Mouse (Mus musculus) erythroblast, embryonic 14.5 days (primary cell): ENCODE results near the gene Heatr9. TPM values are rescaled to one million over a fixed set of nuclear protein-coding genes. Genes with fewer than 3 reads are reported as not detected.
A peak's percentile ranks its signal among the peaks of the same experiment; 100 is the strongest.

Experiments used
- H3K27me3 ChIP-seq: 2 replicates; pipeline ENCODE4 v1.6.1; 2012; ENCODE audit warnings: inconsistent platforms; ENCODE audit not compliant: control insufficient read depth
- H3K36me3 ChIP-seq: 2 replicates; pipeline ENCODE4 v1.6.1; 2012; ENCODE audit warnings: mild to moderate bottlenecking, inconsistent platforms; ENCODE audit not compliant: control insufficient read depth
- H3K4me1 ChIP-seq: 2 replicates; pipeline ENCODE4 v1.6.1; 2012; ENCODE audit warnings: inconsistent platforms; ENCODE audit not compliant: control insufficient read depth
- H3K4me3 ChIP-seq: replicated peaks from 2 replicates; pipeline ENCODE3; 2012; ENCODE audit warnings: moderate library complexity, mild to moderate bottlenecking, inconsistent platforms
- H3K9me3 ChIP-seq: 2 replicates; pipeline ENCODE4 v1.6.1; 2012; ENCODE audit warnings: low read length, inconsistent platforms, mixed read lengths; ENCODE audit not compliant: control insufficient read depth
- GATA1 ChIP-seq: IDR thresholded peaks from 2 replicates; pipeline ENCODE4 v1.6.1; 2012; ENCODE audit warnings: low read length, inconsistent platforms, mixed read lengths
- TAL1 ChIP-seq: IDR thresholded peaks from 3 replicates; pipeline ENCODE4 v1.6.1; 2012; ENCODE audit warnings: low read length, inconsistent platforms, mixed read lengths
- polyA plus RNA-seq: library from polyadenylated mRNA; stranded (reverse); fragments of >175 nt; gene quantifications from 2 replicates; pipeline ENCODE4 v1.2.3, GENCODE M21; 2012

Gene Heatr9
- polyA plus RNA-seq, 1 experiment = not detected

- Histone ChIP-seq H3K4me3 (no peak overlapping the region), H3K4me1 (no peaks in the 10 kb centered on the region), H3K27me3 (no peaks in the 10 kb centered on the region), H3K9me3 (no peaks in the 10 kb centered on the region), H3K36me3 (peaks cover 77% of the 10 kb centered on the region)
- no peak for TF ChIP-seq GATA1
- no peak for TF ChIP-seq TAL1
These were observed 30.5 kb downstream of the Heatr9 start for GRCm38 (mm10) chr11:83491488-83491887.

GRCm38 (mm10) chr11:83473235-83474016, 48.5 kb downstream of the Heatr9 start:
- Histone ChIP-seq H3K4me1 (peaks cover 24% of the 10 kb centered on the region), H3K36me3 (peaks cover 31% of the 10 kb centered on the region), H3K4me3 (peak overlapping the region; percentile 98), H3K27me3 (peaks cover 10% of the 10 kb centered on the region), H3K9me3 (no peaks in the 10 kb centered on the region)
- no peak for TF ChIP-seq TAL1
- TF ChIP-seq GATA1 = no peak

- Histone ChIP-seq H3K4me1 (peaks cover 24% of the 10 kb centered on the region), H3K27me3 (peaks cover 14% of the 10 kb centered on the region), H3K4me3 (peak within 1 kb of the TSS; percentile 98), H3K36me3 (peaks cover 25% of the 10 kb centered on the region), H3K9me3 (no peaks in the 10 kb centered on the region)
- TF ChIP-seq TAL1 (no peak), GATA1 (no peak)
These were observed 49.4 kb downstream of the Heatr9 start, which contains the start of gene Taf15 for GRCm38 (mm10) chr11:83472324-83473234. Gene Taf15 (plus strand): TSS chr11:83473086.

- Histone ChIP-seq H3K36me3 (peaks cover 17% of the 10 kb centered on the region), H3K27me3 (peaks cover 22% of the 10 kb centered on the region), H3K9me3 (no peaks in the 10 kb centered on the region), H3K4me3 (peak overlapping the region; percentile 98), H3K4me1 (peaks cover 24% of the 10 kb centered on the region)
- TF ChIP-seq GATA1 (no peak), TAL1 (no peak)
These were observed 50.2 kb downstream of the Heatr9 start for GRCm38 (mm10) chr11:83471766-83472165.

GRCm38 (mm10) chr11:83468765-83469164, 53.2 kb downstream of the Heatr9 start:
- TF ChIP-seq TAL1 = no peak
- TF ChIP-seq GATA1 = no peak
- Histone ChIP-seq H3K36me3 (no peaks in the 10 kb centered on the region), H3K27me3 (peaks cover 52% of the 10 kb centered on the region), H3K9me3 (no peaks in the 10 kb centered on the region), H3K4me1 (peaks cover 12% of the 10 kb centered on the region), H3K4me3 (no peak overlapping the region)

GRCm38 (mm10) chr11:83467120-83467652, 54.8 kb downstream of the Heatr9 start:
- Histone ChIP-seq H3K36me3 (no peaks in the 10 kb centered on the region), H3K27me3 (peaks cover 68% of the 10 kb centered on the region), H3K9me3 (no peaks in the 10 kb centered on the region; the same call in 1 of the 2 replicates), H3K4me3 (no peak overlapping the region), H3K4me1 (peaks cover 13% of the 10 kb centered on the region)
- TF ChIP-seq GATA1 = no peak
- no peak for TF ChIP-seq TAL1

GRCm38 (mm10) chr11:83465976-83466375, 56.0 kb downstream of the Heatr9 start:
- Histone ChIP-seq H3K9me3 (no peaks in the 10 kb centered on the region; the same call in 1 of the 2 replicates), H3K4me1 (peaks cover 4% of the 10 kb centered on the region), H3K4me3 (no peak overlapping the region), H3K36me3 (no peaks in the 10 kb centered on the region), H3K27me3 (peaks cover 80% of the 10 kb centered on the region)
- TF ChIP-seq TAL1 (no peak), GATA1 (no peak)

GRCm38 (mm10) chr11:83462711-83463244, 59.2 kb downstream of the Heatr9 start, which contains the start of gene Mmp28:
Gene Mmp28 (minus strand): TSS chr11:83463071.
- H3K4me1 ChIP-seq = peaks cover 4% of the 10 kb centered on the region
- H3K27me3 ChIP-seq = peaks cover 82% of the 10 kb centered on the region
- TF ChIP-seq GATA1 (no peak), TAL1 (no peak)
- H3K4me3 ChIP-seq = peak within 1 kb of the TSS; percentile 49
- H3K36me3 ChIP-seq = no peaks in the 10 kb centered on the region
- no peaks in the 10 kb centered on the region; the same call in 1 of the 2 replicates for H3K9me3 ChIP-seq

Other genes starting within 250 kb of the Heatr9 start
- gene Slfn14, start 235.4 kb downstream of the Heatr9 start, polyA plus RNA-seq = 1.0 and 1.1 TPM in 2 replicates
- gene Ap2b1, start 223.2 kb downstream of the Heatr9 start, polyA plus RNA-seq = 1.3 and 1.5 TPM in 2 replicates
- 0.02 and 0.07 TPM in 2 replicates for gene Pex12, start 219.6 kb downstream of the Heatr9 start, polyA plus RNA-seq
- gene Rasl10b, start 113.0 kb downstream of the Heatr9 start, polyA plus RNA-seq = not detected in 2 replicates
- not detected in 2 replicates for gene Gas2l2, start 92.7 kb downstream of the Heatr9 start, polyA plus RNA-seq
- gene 1700020L24Rik, start 84.5 kb downstream of the Heatr9 start, polyA plus RNA-seq = not detected in 2 replicates
- not detected in 2 replicates for gene Mmp28, start 59.1 kb downstream of the Heatr9 start, polyA plus RNA-seq
- gene Taf15, start 49.1 kb downstream of the Heatr9 start, polyA plus RNA-seq = 21.1 and 21.3 TPM in 2 replicates
- gene Ccl5, start 8.3 kb upstream of the Heatr9 start, polyA plus RNA-seq = not detected in 2 replicates
- 0.06 TPM in 1 of 2 replicates, not detected in the other for gene Ccl9, start 56.5 kb upstream of the Heatr9 start, polyA plus RNA-seq
- 0.23 TPM in 1 of 2 replicates, not detected in the other for gene Ccl6, start 70.9 kb upstream of the Heatr9 start, polyA plus RNA-seq
- not detected in 2 replicates for gene Rpl9-ps1, start 123.4 kb upstream of the Heatr9 start, polyA plus RNA-seq
- gene Ccl3, start 127.2 kb upstream of the Heatr9 start, polyA plus RNA-seq = 0.08 and 0.24 TPM in 2 replicates
- gene Ccl4, start 140.4 kb upstream of the Heatr9 start, polyA plus RNA-seq = 0.09 TPM in 1 of 2 replicates, not detected in the other
- not detected in 2 replicates for gene Wfdc17, start 181.8 kb upstream of the Heatr9 start, polyA plus RNA-seq
- gene Wfdc18, start 186.8 kb upstream of the Heatr9 start, polyA plus RNA-seq = not detected in 2 replicates
- gene Wfdc21, start 224.8 kb upstream of the Heatr9 start, polyA plus RNA-seq = not detected in 2 replicates
- gene Heatr6, start 231.5 kb upstream of the Heatr9 start, polyA plus RNA-seq = 0.14 and 0.15 TPM in 2 replicates